Mouse (Mus musculus) right cerebral cortex, postnatal 10 days (tissue): ENCODE results near the gene Lat.

ENCODE experiments used
- DNase-seq, 2 experiments: peaks; one replicate each; pipeline ENCODE4 v3.0.0; 2021; ENCODE audit warnings: low spot score in 2 of 2

Gene Lat

DNA sequence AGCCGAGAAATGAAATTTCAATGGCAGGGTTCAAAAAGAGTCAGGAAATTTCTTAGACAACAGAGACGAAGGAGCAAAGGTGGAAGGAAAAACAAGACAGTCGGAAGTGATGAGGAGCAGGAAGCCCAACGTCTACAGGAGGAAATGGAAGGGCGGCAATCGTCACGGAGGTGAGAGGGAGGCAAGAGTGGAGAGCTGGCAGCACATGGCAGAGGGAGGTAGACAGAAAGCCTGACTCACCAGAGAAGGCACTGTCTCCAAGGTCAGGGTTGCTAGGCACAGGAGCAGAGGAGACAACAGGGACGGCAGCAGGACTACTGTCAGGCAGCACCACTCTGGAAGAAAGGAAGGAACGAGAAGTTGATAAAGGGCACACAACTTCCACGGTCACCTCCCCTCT is 1.7 kb downstream of the Lat start:
- DNase-seq = no peak

DNA sequence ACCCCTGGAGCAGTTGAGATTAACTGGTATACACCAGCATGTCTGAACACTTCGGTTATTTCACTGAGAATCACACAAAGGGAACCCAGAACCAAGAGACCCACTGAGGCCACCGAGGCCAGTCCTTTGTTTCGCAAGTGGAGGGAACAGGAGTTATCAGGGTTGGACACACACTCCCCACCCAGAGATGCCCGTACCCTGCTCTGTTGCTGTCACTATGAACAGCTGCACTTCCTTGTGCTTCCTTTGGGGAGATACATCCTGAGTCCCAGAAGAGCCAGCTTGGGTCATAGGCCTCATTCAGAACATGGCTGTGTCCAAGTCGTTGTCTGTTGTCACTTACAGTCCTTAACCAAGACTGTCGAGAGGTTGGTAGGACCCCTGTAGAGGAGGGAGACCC is 6.3 kb downstream of the Lat start:
- DNase-seq = no peak

DNA sequence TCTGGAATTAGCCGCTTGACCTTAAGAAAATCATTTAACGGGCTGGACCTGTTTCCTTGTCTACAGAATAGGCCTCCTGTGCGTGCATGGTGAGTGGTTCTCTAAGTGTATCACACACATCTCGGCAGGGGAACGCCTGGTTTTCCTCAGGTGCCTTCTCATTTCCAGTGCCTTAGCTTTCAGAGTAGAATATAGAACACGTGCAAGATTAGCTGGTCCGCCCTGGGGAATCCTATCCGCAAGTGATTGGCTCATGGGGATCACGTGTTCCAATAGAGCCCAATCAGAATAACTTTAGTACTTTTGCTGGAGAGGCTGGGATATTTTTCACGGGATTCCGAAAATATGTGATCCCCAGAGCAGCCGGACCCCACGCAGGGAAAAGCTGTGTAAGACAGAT is 10.3 kb downstream of the Lat start:
- DNase-seq = no peak

DNA sequence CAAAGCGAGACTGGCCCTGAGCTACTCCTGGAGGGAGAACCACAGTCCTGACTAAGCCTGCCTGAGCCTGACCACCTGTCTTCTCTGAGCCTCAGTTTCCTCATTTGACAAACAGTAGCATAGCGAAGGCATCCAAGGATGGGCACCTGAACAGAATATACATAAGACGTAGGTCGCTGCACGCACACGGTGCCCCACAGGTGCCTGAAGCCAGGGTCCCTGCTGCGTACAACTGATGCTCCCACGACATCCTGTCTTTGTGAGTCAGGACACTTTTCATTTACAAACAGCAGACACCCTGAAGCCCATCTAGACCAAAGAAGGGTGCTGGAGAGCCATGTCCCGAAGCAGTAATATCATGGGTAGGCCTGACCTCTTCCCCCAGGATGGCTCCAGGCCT is 11.0 kb downstream of the Lat start:
- no peak for DNase-seq

DNA sequence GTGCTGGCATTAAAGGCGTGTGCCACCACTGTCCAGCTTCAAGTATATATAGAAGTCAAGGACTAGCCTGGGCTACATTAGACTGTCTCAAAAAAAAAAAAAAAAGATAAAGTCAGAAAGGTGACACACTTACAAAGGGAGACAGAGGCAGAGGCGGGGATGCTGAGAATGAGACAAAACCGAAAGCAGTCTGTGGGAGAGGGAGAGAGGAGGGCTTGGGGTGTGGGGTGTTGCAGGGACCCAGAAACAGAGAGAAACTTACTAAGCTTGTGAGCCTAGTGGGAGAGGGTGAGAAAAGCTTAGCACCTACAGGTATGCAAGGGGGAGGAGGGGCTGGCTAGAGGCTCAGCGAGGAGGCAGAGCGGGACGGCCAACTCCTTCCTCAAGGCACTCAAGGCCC is 11.5 kb downstream of the Lat start:
- no peak for DNase-seq

DNA sequence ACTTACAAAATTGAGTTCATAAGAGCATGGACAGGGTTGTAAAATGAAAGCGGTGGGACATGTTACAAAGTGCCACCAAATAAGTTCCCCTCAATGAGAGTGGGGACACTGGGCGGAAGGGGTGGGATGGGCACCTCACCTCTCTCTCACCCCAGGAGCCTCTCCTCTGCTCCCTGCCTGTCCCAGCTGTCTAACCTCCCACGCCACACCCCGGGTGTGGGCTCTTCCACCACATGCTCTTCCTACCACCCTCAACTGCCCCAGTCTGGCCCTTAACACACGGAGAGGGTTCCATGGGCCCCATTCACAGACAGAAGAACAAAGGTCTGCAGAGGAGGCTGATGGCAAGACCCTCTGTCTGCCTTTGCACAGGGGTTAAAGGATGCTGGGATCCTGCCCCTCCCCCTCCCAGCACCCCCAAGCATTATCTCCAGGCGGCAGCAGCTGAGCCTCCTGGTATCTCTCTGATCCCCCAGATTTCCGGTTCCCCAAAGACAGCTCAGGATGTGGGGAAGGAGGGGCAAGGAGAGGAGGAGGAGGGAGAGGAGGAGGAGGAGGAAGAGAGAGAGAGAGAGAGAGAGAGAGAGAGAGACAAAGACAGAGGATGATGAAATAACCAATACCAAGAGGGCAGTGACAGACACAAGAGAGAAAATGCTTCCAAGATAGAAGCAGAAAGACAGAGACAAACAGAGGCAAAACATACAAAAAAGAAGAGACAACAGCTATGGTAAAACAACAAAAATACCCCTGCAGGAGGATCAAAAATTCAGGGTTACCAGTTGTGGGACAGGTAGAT is 12.4 kb downstream of the Lat start:
- no peak for DNase-seq

DNA sequence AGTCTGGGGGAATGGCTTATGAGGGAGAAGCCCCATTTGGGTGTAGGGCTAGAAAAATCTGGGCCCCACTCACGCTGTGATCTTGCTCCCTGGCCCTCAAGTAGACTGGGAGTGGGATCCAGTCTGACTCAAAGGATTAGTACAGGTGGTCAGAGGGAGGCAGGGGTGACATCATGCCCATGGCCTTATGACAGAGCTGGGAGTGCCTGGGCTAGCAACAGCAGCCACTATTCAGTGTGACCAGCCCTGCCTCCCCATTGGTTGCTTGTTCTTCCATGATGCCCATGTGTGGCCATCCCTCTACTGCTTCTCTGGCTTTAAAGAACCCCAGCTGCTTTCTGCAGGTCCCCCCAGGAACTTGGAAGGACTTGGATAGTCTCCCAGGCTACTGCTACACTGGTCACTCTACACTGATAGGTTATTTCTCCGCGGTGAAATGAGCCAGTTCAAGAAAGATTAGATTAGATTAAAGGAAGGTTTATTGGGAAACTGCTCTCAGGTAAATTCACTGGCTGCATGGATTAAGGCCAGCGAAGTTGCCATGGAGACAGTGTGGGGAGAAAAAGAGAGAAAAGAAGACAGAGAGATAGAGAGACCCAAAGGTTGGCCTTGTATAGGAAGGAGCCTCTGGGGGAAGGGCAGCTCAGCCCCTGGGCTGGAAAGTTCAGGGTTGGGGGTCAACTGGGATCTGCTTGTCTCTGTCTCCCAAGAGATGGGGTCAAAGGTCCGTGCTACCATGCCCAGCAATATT is 13.3 kb downstream of the Lat start:
- DNase-seq = peak; percentile 64 to 67

DNA sequence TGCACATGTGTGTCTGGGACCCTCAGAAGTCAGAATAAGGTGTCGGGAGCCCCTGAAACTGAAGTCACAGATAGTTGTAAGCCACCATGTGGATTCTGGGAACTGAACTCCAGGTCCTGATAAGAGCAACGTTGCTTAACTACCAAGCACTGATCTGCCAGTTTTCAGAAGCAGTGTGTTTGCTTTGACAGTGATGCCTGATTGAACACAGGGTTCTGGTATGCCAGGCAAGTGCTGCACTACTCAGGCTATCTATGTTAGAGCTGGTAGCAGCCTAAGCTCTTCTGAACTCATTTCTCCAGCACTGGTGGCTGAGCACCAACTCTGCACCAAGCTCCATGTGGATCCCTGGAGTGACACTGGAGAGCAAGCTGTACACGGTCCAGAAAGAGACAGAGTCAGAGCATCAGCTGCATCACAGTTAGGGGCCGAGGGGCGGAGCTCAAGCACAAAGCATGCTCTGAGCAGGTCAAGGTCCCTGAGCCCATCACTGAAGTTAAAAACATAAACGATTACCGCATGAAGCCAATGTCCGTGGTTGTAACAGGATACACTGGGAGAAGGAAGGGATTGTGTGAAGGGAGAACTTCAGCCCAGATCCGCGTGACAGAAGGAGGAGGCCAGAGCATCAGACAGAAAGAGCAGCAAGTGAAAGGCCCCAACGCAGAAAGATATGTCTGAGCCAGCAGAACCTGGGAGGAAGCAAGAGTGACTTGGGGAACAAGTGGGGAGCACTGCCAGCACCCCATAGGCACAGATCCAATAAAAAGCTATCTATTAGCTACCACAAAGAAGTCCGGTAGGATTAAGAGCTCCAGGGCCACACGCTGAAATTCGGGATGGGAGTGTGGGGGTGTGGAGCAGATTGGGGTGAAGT is 14.4 kb downstream of the Lat start:
- no peak for DNase-seq

DNA sequence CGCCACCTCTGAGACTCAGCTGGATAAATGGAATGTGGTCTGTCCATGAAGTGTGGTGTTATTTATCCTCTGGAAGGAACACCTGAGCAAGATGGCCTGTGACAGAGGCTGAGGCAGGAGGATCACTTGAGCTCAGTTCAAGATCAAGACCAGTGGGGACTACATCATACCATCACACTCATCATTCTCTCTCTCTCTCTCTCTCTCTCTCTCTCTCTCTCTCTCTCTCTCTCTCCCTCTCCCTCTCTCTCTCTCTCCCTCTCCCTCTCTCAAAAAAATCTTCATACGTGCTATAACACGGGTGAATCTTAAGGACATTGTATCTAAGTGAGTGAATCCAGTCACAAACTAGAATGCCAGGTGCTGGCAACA is 15.4 kb downstream of the Lat start:
- no peak for DNase-seq

DNA sequence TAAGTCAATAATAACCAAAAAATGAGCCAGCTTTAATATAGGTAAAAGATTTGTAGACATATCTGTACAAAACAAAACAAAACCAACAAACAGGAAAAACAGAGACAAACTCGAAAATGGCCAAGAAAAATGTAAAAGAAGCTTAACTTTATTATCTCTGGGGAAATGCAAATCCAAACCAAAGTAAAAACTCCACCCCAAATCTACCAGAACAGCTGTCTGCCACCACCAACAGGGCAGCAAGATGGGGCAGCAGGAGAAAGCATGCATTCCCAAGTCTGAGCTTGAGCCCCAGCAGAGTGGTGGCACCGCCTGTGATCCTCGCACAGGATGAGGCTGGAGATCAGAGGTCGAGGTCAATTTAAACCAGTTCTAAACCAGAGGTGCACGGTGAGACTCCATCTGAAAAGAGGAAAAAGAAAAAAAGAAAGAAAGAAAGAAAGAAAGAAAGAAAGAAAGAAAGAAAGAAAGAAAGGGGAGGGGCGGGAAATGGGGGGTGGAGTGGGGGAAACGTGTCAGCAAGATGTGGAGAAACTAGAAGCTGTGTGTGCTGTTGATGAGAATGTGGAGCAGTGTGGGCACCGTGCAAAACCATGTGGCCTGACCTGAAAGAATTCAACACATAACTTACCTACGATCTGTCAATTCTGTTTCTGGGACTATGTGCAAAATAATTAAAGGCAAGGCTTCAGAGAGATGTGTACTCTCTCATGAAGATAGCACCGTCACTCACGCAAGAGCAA is 15.9 kb downstream of the Lat start:
- DNase-seq = no peak

DNA sequence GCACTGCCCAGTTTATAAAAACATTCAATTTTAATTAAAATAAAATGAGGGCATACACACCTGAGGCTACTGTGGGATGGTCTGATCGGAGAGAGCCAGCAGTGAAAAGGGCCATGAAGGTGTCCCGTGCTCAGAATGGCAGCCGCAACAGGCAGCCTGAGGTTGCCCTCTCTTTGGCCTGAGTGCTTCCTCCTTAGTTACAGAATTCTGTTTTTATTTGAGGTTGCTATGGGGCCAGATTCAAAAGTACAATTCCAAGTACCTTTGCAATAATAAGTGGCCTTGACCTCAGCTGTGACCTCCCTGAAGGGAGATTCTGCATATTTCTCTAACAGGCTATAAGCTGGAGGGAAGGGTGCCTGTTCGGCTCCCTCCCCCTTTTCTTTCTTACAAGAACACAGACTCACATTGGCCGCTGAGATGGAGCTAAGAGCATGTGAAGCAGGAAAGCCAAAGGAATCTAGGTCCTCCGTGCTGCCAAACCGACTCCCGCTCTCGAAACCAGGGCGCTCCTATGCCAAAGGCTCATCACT is 17.9 kb downstream of the Lat start:
- DNase-seq = peak in 1 of 2 experiments; percentile 25

DNA sequence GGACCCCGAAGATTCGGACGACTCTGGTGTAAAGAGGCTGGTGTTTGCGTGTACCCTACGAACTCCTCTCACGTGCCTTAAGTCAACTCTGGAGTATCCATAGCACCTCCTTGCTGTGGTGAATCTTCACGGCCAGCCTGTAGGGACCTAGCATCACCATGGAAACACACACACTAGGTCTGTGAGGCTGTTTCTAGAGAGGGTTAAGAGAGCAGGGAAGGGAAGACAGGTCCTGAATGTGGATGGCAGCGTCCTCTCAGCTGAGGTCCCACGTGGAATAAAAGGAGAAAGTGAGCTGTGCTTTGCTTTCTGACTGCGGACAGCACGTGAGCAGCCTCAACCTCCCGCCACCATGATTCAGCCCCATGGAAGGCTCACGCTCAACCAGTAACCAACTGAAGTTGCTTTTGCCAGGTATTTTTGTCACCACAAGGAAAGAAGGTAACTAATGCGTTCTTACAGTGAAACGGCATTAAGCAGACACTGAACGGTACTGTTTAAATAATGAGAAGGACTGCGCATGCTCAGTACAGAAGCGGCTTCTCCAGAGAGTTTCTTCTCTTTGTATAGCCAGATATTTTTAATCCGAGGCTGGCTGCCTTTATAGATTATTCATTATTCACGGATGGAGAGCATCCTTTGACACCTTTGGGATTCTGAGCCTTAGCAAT is 18.5 kb downstream of the Lat start:
- peak in 1 of 2 experiments; percentile 15 for DNase-seq

DNA sequence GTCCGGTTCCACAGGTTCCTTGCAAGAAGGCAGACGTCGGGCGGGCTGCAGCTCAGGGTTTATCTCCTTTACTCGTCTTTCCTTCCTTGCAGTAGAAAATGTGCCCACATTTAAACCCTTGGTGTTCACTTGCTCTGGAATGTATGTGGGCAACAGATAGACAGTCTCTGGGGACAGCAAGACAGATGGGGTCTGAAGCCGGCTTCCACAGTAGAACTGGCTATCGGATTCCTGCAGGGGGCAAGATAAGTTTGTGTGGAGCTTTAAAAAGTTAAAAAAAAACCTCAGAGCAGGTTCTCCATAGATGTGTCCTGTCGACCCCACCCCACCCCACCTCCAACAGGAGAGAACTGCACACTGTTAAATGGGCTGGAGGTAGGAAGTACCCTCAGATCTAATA is 21.1 kb downstream of the Lat start:
- no peak for DNase-seq

DNA sequence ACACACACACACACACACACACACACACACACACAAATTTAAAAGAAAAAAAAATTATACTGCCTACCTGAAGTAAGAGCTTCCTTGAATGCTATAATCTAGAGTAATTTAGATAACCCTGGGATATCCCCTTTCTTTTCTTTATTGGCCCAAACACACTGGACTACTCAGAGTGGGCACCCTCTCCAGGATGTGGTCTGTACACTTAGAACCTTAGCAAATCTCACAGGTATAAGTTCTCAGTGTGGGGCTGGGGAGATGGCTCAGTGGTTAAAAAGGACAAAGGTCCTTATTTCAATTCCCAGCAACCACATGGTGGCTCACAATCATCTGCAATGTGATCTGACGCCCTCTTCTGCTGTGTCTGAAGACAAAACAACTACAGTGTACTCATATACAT is 22.3 kb downstream of the Lat start:
- DNase-seq = no peak

DNA sequence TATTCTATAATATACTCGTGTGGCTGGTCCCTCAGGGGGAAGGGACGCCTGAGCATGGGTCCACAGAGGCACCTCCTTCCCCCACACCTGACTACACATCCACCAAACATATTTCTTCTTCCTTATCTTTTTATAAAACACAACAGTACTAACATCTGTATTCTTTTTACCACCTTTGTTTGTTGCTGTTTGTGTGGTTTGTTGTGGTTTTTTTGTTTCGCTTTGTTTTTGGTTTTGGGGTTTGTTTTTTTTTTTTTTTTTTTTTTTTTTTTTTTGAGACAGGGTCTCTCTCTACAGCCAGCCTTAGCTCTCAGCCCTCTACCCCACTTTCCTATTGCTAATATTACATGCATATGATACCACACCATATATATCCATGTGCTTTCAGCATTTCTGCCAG is 23.4 kb downstream of the Lat start:
- DNase-seq = no peak

DNA sequence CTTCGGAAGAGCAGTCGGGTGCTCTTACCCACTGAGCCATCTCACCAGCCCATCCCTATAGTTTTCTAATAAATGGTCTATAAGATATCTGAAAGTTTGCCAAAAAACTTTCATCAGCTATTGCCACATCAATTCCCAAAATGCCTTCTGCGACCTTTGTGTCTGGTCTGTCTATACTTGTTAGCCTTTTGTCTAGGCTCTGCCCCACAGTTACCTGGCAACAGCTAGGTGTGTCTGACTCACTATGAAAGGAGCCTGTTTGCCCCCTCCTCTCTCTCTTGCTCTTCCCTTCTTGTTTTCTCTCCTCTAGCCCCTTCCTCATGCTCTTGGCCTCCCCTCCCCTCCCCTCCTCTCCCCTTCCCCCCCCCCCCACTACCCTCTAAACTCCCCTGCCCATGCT is 23.8 kb downstream of the Lat start:
- DNase-seq = no peak

DNA sequence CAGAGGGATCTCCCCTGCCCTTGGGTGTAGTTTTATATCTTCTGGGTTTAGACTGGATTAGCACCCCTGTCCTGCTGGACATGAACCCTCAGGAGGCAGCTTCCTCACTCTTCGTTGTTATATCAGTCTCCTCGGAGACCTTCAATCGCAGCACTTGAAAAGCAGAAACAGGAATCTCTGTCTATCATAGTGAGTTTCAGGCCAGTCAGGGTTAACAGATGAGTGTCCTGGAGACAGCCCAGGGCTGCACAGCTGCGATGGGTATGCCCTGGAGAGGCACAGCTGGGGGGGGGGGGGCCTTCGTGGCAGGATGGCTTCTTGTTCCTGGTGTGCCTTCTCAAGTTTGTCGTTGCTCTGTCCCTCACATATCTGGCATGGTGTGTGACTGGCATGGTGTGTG is 28.5 kb downstream of the Lat start:
- no peak for DNase-seq

DNA sequence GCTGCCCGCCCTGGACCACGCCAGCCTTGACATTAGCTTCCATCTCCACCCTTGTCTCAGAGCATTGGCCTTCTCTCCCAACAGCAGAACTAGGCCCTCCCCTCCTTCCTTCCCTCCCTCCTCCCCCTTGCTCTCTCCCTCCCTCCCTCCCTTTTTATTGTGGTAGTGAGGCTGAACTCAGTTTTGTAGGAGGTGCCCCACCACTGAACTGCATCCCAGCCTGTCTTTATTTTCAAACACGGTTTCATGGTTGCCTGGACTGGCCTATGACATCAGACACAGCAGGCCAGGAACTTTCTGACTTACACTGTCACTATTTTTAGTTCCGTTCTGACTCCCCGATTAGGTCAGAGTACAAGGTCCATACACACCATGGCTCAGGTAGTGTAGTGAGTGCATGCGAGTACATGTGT is 29.2 kb downstream of the Lat start:
- no peak for DNase-seq

DNA sequence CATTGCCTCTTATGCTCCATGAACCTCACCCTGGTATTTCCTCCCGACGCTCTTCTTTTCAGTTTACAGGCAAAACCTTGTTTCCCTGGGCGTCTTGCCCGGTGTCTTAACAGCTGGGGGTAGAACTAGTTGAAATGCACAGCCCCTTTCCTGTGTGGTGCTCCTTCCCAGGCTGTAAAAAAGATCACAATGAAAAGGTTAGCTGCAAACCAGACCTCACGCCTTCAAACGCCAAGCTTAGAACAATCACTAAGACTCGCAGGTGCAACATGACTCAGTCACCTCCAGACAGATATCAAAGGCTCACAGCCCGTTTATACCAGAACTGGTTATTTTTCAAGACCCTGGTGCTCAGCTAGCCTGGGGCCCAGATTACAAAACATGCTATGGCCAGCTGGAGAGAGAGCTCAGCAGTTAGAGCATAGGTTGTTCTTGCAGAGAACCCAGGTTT is 29.8 kb downstream of the Lat start:
- no peak for DNase-seq

DNA sequence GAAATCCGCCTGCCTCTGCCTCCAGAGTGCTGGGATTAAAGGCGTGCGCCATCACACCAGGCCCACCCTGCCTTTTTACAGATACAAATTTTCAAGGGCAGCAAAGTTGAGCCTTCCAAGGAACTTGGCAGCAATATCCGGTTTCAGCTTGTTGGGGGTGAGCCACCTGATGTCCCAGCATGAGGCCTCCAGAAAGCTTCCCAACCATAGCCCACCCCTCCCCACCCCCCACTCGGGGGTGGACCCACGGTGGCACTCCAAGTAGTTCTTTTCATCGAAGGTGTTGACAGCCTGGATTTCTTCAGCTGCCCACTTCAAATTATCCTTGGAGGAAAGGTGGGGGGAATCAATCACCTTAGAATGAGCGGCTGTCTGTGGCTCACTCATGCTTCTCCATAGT is 30.5 kb downstream of the Lat start:
- no peak for DNase-seq

DNA sequence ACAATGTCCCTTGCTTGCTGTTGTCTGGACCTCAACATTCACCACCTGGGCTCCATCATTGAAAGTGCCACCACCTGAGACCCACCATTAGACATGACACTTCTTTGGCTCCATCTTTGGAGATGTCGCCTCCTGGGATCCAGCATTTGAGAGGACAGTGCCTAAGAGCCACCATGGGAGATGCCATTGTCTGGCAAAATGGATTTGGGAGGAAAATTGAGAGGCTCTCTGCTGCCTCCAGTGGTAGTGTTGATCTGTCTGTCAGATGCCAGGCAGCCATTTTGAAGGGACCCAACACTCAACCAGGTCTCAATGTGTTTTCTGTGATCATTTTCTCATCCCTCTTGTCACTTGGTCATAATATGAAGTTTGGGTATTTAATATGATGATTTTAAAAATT is 33.8 kb downstream of the Lat start:
- no peak for DNase-seq
